Mouse (Mus musculus) thymus, adult 18-20 months (tissue): ENCODE measurements around the gene Taf9.
A peak's percentile ranks its signal among the peaks of the same experiment; 100 is the strongest.

ENCODE experiments used
- DNase-seq, 2 experiments: peaks; one replicate each; pipeline ENCODE4 v3.0.0; 2022; ENCODE audit warnings: mixed read lengths in 2 of 2

Taf9 gene

GRCm38 (mm10) chr13:100651439-100652186 is at the start of gene Taf9:
Gene Taf9 (plus strand): TSS chr13:100651579.
- no peak for DNase-seq

GRCm38 (mm10) chr13:100602239-100602902 is 49.0 kb upstream of the Taf9 start:
- no peak for DNase-seq

GRCm38 (mm10) chr13:100603031-100603737 is 48.2 kb upstream of the Taf9 start:
- no peak for DNase-seq

GRCm38 (mm10) chr13:100603738-100604095 is 47.7 kb upstream of the Taf9 start:
- DNase-seq, result no peak

GRCm38 (mm10) chr13:100605845-100606244 is 45.5 kb upstream of the Taf9 start:
- no peak for DNase-seq

GRCm38 (mm10) chr13:100607756-100608155 is 43.6 kb upstream of the Taf9 start:
- DNase-seq, result no peak

- no peak for DNase-seq
Observed at GRCm38 (mm10) chr13:100611266-100611665, 40.1 kb upstream of the Taf9 start.

GRCm38 (mm10) chr13:100612251-100612650 is 39.1 kb upstream of the Taf9 start:
- no peak for DNase-seq

GRCm38 (mm10) chr13:100612903-100613302 is 38.5 kb upstream of the Taf9 start:
- no peak for DNase-seq

- DNase-seq, result peak; percentile 9 to 17
Observed at GRCm38 (mm10) chr13:100616181-100617087, 34.9 kb upstream of the Taf9 start, which contains the start of gene Marveld2. Gene Marveld2 (minus strand): TSS chr13:100616971.

GRCm38 (mm10) chr13:100617583-100617982 is 33.8 kb upstream of the Taf9 start:
- DNase-seq, result no peak

GRCm38 (mm10) chr13:100622241-100622640 is 29.1 kb upstream of the Taf9 start:
- DNase-seq, result no peak

GRCm38 (mm10) chr13:100634106-100634691 is 17.2 kb upstream of the Taf9 start:
- DNase-seq, result no peak

- DNase-seq, result no peak
Observed at GRCm38 (mm10) chr13:100642471-100643209, 8.7 kb upstream of the Taf9 start.

- DNase-seq, result no peak
Observed at GRCm38 (mm10) chr13:100648223-100648622, 3.2 kb upstream of the Taf9 start.

GRCm38 (mm10) chr13:100650550-100651438 is 585 bp upstream of the Taf9 start, which contains the start of the genes Ak6 and Rad17:
Gene Ak6 (plus strand): TSS chr13:100650979.
Gene Rad17 (minus strand): TSS chr13:100651051.
- DNase-seq, result peak; percentile 86 to 87

GRCm38 (mm10) chr13:100658091-100658490 is 6.7 kb downstream of the Taf9 start:
- no peak for DNase-seq

- DNase-seq, result no peak
Observed at GRCm38 (mm10) chr13:100659864-100660456, 8.6 kb downstream of the Taf9 start.

GRCm38 (mm10) chr13:100669291-100670022 is 18.1 kb downstream of the Taf9 start, which contains the start of gene Ccdc125:
Gene Ccdc125 (plus strand): TSS chr13:100669717.
- peak; percentile 9 to 24 for DNase-seq
